Mouse (Mus musculus): ENCODE data around the gene Use1. TPM values are rescaled to one million over a fixed set of nuclear protein-coding genes. Genes with fewer than 3 reads are reported as not detected.

The Use1 gene
- total RNA-seq (2023): 100 to 1,000 TPM; 150 to 156 TPM

DNA sequence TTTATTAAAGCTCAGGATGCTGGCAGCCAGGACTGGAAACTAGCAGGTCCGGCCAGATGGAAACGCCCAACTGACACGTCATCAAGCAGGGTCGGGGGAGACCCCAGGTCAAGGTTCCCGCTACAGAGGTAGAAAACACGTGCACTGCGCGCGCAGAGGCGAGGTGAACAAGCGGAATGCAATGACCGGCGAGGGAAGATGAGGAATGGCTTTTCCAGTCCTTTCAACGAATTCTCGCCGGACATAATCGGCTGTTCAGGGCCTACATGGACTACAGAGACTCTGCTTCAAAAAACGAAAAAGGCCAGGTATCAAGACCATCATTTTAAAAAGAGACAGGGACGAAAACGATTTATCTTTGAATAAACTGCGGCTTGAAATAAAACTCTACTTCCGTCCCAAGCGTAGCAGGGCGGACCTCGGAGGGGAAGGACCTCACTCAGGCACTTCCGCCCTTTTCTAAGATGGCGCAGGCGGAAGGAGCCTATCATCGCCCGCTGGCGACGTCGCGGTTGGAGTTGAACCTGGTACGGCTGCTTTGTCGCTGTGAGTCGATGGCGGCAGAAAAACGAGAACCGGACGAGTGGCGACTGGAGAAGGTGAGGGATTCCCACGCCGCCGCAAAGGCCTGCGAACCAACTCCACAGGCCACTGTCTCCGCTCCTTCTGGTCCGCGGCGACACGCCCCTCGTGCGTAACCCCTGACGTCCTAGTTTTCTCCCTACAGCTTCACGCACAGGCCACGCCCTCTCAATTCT, at the start of gene Use1:
Use1 (plus strand) TSS at position 78 of the 758 bp plus-strand sequence.

GRCm38 (mm10) chr8:71371236-71371848, 4.7 kb downstream of the Use1 start, which contains the start of gene Ocel1:
Gene Ocel1, plus strand, starts transcription at chr8:71371298.

DNA sequence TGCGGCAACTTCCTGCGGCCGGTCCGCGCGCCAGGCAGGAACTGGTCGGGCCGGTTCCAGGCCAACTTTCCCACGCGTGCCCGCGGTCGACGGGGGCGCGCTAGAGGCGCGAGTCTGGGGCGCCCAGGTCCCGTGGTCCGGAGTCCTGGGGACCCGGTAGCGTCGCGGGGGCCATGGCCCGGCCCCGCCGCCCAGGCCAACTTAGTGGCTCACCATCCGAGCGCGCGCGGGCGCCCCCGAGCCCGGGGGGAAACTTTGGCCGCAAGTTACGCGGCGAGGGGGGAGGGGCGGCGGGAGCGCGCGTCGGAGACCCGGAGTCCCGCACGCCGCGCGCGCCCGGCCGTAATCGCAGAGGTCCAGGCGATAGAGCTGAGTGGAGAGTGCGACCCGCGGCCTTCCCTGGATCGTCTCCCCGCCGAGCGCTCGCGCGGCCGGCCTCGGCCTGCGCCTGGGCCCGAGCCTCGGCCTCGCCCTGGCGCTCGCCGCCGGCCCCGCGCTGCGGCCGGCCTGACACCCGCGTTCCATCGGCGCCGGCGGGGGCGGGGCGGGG, 14.8 kb downstream of the Use1 start, which contains the start of gene Nr2f6:
Nr2f6 (minus strand) TSS at position 540 of the 550 bp plus-strand sequence.

GRCm38 (mm10) chr8:71395629-71396028, 29.0 kb downstream of the Use1 start, which contains the start of gene Ushbp1:
Gene Ushbp1, minus strand, starts transcription at chr8:71395802.

DNA sequence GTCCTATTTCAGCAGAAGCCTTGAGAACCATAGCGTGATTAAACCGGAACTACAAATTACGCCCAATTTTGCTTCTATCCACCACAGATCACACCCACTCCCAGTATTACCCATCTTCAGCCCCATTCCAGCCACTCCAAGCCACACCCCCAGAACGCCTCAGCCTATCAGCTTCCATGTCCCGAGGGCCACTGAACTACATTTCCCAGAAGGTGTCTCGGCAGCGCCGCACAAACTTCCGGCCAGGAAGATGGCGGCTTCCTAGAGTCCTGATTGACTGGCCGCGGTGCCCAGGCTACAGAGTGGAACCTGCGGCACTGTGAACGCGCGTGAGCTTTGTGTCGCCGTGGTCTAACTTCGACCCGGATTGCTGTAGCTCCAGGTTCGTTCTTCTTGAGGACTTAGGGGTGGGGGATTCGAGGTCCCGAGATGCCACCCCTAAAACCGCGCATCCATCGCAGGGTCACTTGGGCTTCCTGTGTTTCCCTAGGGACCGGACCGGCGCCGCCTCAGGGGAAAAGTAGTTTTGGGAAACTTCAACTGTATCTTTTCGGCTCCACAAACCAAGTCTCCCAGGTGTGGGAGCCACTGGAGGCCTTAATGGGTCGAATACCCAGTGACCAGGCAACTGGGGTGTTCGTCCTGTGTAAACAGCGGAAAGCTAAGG, 30.1 kb downstream of the Use1 start, which contains the start of gene Babam1:
Babam1 (plus strand) TSS at position 223 of the 667 bp plus-strand sequence.

GRCm38 (mm10) chr8:71405401-71406098, 38.9 kb downstream of the Use1 start, which contains the start of gene Ankle1:
Gene Ankle1, plus strand, starts transcription at chr8:71406010.

Other genes with a start within 250 kb of the Use1 start
- gene Myo9b, start 94.1 kb upstream of the Use1 start, total RNA-seq (2023): 100 to 1,000 TPM; 120 to 136 TPM
- gene Haus8, start 93.9 kb upstream of the Use1 start, total RNA-seq (2023): 10 to 100 TPM; 51.1 to 52.0 TPM
- 10 to 100 TPM; 17.1 to 18.6 TPM for gene Ocel1, start 4.5 kb downstream of the Use1 start, total RNA-seq (2023)
- gene Nr2f6, start 15.1 kb downstream of the Use1 start, total RNA-seq (2023): 1 to 10 TPM; 7.7 to 8.6 TPM
- under 1 TPM; 0.18 to 0.49 TPM for gene Ushbp1, start 29.0 kb downstream of the Use1 start, total RNA-seq (2023)
- 10 to 100 TPM; 65.8 to 76.1 TPM for gene Babam1, start 30.0 kb downstream of the Use1 start, total RNA-seq (2023)
- gene Ankle1, start 39.2 kb downstream of the Use1 start, total RNA-seq (2023): 10 to 100 TPM; 15.9 to 17.0 TPM
- 1 to 10 TPM; 4.3 to 6.3 TPM for gene Abhd8, start 96.8 kb downstream of the Use1 start, total RNA-seq (2023)
- gene Mrpl34, start 98.1 kb downstream of the Use1 start, total RNA-seq (2023): 10 to 100 TPM; 28.3 to 34.8 TPM
- gene Dda1, start 102.4 kb downstream of the Use1 start, total RNA-seq (2023): 10 to 100 TPM; 78.4 to 85.3 TPM
- gene Ano8, start 119.1 kb downstream of the Use1 start, total RNA-seq (2023): 1 to 10 TPM; 3.7 to 5.7 TPM
- gene Gtpbp3, start 121.3 kb downstream of the Use1 start, total RNA-seq (2023): 10 to 100 TPM; 10.3 to 11.8 TPM
- 1 to 10 TPM in 1 of 2 experiments, under 1 TPM in 1; 0.68 to 1.6 TPM for gene Plvap, start 144.9 kb downstream of the Use1 start, total RNA-seq (2023)
- gene Ccdc194, start 158.9 kb downstream of the Use1 start, total RNA-seq (2023): not detected
- 10 to 100 TPM; 17.2 to 21.1 TPM for gene Bst2, start 170.6 kb downstream of the Use1 start, total RNA-seq (2023)
- gene Mvb12a, start 176.1 kb downstream of the Use1 start, total RNA-seq (2023): 10 to 100 TPM; 24.6 to 35.1 TPM
- gene Tmem221, start 192.0 kb downstream of the Use1 start, total RNA-seq (2023): under 1 TPM in 1 of 2 experiments, not detected in 1; 0.31 TPM
- not detected for gene Nxnl1, start 199.8 kb downstream of the Use1 start, total RNA-seq (2023)
- gene Slc27a1, start 202.0 kb downstream of the Use1 start, total RNA-seq (2023): 1 to 10 TPM; 1.5 to 1.7 TPM
- 10 to 100 TPM; 92.3 to 98.2 TPM for gene Pgls, start 225.3 kb downstream of the Use1 start, total RNA-seq (2023)
- 10 to 100 TPM in 1 of 2 experiments, 1 to 10 TPM in 1; 5.1 to 14.5 TPM for gene Fam129c, start 230.8 kb downstream of the Use1 start, total RNA-seq (2023)
- gene Colgalt1, start 244.2 kb downstream of the Use1 start, total RNA-seq (2023): 10 to 100 TPM; 43.3 to 52.2 TPM